Mouse (Mus musculus): ENCODE data around the gene Smg6.

Smg6 gene

DNA sequence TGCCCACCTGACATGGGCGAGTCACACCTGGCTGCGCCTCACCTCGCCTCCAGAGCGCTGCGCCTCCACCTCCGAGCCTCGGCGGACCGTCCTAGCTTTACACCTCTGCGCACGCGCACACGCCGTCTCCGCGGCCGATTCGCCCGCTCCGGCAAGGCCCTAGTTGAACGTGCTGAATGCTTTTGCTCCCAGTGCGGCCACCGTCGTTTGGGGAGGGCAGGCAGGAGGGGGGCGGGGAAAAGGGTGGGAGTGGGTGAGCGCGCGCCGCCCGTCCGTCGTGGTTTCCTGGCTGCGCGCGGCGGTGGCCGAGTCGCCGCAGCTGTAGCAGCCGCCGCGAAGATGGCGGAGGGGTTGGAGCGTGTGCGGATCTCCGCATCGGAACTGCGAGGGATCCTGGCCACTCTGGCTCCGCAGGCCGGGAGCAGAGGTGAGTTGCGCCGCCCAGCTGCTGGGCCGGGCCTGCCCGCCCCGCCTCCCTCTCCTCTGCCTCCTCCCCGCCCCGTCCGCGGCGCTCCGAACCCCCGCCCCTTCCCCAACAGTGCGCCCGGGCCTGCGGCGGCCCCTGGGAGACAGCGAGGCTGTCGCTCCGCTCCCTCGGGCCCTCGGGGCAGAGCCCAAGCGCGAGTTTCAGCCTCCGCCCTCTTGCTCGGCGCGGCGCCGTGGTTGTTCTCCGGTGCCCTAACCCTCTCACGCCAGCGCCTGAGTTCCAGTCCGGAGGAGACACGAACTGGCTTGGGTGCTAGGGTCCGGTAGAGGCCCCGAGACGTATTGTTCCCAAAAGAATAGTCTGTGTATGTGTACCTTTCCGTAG is at the start of gene Smg6, which contains the start of gene Srr:
Smg6 (plus strand) TSS at position 247 of the 811 bp plus-strand sequence.
Srr (minus strand) TSS at position 372 of the 811 bp plus-strand sequence.
- DNase-seq, result peak; percentile 91 to 92

- DNase-seq, result peak in 1 of 2 experiments; percentile 36
Observed at GRCm38 (mm10) chr11:74876801-74877200, 48.8 kb upstream of the Smg6 start.

- DNase-seq, result no peak
Observed at GRCm38 (mm10) chr11:74880999-74881398, 44.6 kb upstream of the Smg6 start.

GRCm38 (mm10) chr11:74881979-74882378 is 43.6 kb upstream of the Smg6 start:
- no peak for DNase-seq

DNA sequence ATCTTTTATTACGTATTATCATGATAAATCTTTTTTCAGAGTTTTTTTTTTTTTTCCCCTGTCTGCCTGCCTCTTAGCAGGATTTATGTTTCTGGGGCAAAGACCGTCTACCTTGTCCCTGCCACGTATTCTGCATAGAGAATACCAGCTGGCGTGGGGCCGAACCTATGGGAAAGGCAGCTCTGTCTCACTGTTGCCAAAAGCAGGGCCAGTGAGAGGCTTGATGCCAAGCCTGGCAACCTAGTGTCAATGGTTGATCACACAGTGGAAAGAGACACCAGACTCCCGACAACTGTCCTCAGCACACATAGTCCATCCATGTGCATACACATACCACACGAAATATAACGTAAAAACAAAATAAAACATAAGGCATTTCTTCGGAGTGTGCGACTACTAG is 42.5 kb upstream of the Smg6 start:
- peak in 1 of 2 experiments; percentile 70 for DNase-seq

DNA sequence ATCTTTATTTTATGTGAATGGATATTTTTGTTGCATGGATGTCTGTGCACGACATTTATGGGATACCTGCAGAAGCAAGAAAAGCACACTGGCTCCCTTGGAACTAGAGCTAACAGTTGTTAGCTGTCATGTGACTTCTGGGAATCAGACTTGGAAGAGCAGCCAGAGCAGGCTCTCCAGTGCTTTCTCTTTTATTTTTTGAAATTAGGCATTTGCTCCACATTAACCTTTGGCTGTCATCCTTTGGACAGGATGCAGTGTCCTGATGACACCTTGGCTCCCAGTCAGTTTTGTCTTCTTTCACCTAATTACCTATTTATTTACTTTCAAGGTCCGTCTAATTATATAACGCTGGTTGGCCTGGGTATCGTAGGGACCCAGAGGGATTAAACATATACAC is 31.0 kb upstream of the Smg6 start:
- peak; percentile 35 to 48 for DNase-seq

GRCm38 (mm10) chr11:74895980-74896900 is 29.4 kb upstream of the Smg6 start:
- peak; percentile 63 to 68 for DNase-seq

- DNase-seq, result peak; percentile 54 to 76
Observed at GRCm38 (mm10) chr11:74896901-74897677, 28.5 kb upstream of the Smg6 start, which contains the start of gene Sgsm2. Gene Sgsm2, minus strand, starts transcription at chr11:74897060.

DNA sequence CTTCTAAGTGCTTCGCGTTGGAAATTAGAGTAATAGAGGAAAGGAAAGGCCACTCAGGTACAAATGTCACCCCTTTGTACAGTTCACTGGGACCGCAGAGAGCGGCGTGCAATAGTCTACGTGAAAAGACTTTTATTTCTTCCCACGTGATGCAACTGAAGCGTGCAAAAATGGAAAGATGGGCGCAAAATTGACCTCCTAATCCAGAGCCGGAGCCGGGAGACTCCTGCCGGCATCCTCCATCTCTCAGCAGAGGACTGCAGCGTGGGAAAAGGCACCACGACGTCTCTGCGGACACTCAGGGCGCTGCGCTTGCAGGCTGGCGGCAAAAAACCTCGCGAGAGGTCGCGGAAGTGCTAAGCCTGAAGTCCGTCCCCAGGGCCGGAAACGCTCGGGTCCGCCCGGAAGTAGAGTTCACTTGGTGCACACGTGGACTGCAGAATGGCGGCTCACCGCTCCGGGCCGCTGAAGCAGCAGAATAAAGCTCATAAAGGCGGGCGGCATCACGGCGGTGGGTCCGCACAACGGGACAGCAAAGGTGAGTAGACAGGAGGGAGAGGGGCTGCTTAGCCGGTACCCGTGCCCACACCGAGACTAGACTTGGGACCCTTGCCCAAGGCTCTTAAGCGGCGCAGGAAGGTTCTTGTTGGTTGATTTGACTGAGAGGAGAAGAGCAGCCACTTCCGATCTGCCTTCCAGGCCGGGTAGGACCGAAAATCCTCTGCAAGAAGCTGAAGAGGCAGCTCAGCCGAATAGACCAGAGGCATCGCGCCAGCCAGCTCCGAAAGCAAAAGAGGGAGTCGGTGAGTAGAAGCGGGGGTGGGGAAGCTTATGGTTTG is 27.7 kb upstream of the Smg6 start, which contains the start of gene Tsr1:
Tsr1 (plus strand) TSS at position 394 of the 839 bp plus-strand sequence.
- peak; percentile 92 to 93 for DNase-seq

DNA sequence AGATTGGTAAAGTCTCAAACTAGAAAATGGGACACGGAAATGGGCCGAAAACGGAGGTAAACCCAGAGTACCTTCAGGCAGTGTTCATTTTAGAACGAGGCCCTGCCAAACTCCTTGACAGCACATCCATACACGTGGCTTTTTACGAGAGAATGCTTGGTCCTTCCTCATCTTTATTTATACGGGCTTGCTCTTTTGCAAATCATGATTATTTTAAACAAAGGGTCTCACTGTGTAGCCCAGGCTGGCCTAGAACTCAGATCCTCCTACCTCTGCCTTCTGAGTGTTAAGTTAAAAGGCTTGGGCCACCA is 27.2 kb upstream of the Smg6 start:
- DNase-seq, result no peak

- no peak for DNase-seq
Observed at GRCm38 (mm10) chr11:74901555-74901954, 24.1 kb upstream of the Smg6 start.

GRCm38 (mm10) chr11:74902416-74902815 is 23.2 kb upstream of the Smg6 start:
- no peak for DNase-seq

- DNase-seq, result no peak
Observed at GRCm38 (mm10) chr11:74907850-74908249, 17.8 kb upstream of the Smg6 start.

DNA sequence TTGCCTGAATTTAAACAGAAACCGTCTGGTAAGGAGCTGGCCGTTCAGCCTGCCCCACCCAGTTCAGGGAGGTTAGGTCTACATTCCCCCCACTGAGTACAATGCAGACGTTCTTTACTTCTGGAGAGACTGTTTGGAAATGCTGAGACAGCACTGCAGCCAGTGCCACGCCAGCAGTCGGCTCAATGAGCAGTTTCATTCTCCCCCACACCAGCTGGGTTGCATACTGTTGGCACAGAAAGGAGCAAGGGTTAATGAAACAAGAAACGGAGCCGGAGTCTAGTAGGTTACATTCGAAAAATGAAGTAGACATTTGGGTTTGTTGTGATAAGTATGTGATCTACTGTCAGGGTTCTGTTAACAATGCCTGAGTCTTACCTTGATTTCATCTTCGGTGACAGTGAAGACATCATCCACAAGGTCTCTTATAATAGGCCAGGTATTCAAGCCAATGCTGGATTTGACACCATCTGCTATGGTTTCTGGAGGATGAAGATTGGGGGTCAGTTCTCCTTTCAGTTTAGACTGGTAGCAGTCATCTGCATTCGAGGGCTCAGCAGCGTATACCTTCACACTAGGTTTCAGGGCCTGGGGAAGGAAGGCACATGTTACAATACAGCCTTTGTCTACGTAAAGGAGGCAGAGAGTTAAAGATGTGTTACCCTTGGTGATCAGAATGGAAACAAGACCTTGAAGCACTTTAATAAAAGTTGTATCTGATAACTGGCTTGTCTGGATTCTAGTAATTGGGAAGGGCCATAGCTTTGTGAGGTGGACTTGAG is 16.8 kb upstream of the Smg6 start:
- DNase-seq, result peak in 1 of 2 experiments; percentile 32

GRCm38 (mm10) chr11:74909978-74910377 is 15.6 kb upstream of the Smg6 start:
- no peak for DNase-seq

DNA sequence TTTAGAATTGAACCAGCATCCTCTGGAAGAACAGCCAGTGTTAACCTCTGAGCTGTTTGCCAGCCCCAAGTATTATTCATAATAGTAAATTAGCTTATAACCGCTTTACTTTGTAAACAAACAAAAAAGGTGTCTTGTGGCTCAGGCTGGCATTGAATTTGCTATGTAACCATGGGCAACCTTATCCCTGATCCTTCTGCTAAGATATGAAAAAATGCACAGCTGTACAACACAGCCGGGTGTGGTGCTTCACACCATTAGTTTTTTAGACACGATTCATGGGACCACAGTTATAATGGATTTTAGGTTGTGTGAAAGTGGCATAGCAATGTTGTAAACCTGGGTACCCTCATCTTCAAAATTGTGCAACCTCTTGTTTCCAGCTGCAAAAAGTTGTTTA is 13.1 kb upstream of the Smg6 start:
- no peak for DNase-seq

DNA sequence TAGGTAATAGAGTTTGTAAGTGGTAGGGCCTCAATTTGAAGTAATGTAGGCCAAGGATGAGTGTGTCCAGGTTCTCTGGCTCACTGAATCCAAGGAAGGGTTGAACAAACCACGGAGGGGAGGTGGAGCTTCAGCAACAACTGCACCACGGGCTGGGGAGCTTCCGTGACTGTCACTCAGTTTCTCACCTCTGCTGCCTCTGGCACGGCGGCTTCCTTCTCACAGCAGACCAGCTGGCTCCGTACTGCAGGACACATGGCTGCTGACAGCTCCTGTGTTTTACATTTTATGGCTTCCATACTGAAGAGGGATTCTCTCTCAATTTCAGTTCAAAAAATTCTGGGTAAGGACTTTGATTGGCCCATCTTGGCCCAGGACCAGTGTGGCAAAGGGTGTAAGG is 6.4 kb upstream of the Smg6 start:
- DNase-seq, result no peak

DNA sequence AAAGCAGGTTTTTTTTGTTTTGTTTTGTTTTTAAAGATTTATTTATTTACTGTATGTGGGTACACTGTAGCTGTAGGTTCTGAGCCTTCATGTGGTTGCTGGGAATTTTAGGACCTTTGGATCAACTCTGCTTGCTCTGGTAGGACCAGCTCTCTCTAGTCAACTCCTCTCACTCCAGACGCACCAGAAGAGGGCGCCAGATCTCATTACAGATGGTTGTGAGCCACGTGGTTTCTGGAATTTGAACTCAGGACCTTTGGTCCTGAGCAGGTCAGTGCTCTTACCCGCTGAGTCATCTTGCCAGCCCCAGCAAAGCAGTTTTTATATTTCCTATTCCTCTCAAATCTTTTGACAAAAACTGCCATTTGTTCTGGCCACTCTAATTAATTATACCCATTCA is 1.5 kb upstream of the Smg6 start:
- peak; percentile 75 to 85 for DNase-seq

DNA sequence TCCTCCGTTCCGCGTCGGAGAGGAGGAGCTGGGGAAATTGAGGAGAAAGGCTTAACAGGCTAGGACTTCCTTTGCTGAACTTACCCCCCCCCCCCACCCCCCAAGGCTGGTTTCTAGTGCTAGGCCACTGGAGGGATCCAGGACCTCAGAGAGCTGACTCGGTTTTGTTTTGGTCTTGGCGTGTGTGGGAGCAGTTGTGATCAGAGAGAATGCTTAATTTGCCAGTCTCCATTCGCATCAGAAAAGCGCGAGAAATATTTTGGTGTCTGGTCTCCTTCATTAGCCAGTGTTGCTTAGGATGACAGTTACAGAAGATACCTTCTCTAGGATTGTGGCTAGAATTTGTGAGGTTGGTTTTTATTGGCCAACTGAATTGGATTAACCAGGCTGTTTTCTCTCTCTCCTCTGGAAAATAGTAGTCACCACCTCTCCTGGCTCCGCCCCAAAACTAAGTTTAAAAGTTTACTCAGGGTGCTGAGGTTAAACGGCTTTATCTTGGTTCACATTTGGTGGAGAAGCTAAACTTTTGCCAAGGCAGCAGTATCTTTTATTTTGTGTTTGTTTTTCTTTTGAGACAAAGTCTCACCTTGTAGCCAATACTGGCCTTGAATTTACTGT is 874 bp downstream of the Smg6 start:
- DNase-seq, result peak; percentile 85 to 86

DNA sequence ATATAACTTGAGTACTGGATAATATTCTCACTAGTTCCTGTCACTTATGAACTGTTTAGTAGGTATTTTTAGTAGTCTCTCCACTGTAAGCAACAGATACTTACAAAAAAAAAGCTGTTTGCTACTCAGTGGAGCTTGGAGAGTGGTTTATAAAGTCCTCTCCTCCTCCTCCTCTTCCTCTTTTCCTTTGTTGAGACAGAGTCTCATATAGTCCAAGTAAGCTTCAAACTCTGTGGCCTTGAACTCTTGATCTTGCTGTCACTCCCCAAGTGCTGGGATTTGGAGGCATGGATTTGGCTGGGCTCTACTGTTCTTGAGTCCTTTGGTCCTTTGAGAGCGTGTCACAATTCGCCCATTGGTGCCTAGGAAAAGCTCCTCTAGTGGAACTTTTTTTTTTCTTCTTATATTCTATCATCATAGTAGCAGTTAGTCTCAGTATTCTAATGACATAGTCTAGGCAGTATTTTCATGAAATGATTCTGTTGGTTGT is 1.7 kb downstream of the Smg6 start:
- no peak for DNase-seq

Data from kidney, adult 8-10 months (tissue).